Mouse (Mus musculus) lung, postnatal 0 days (tissue): ENCODE data around the gene Fndc3a.

Source experiments
- CTCF ChIP-seq: IDR thresholded peaks from 2 replicates; pipeline ENCODE4 v1.5.1; 2016; ENCODE audit warnings: antibody characterized with exemption, mild to moderate bottlenecking
- EP300 ChIP-seq: IDR thresholded peaks from 2 replicates; pipeline ENCODE4 v1.6.1; 2016; ENCODE audit warnings: antibody characterized with exemption, mild to moderate bottlenecking, control low read depth

- TF ChIP-seq CTCF (no peak), EP300 (no peak)
These were observed 71.3 kb downstream of the Fndc3a start for GRCm38 (mm10) chr14:72638507-72638906.
